Mouse (Mus musculus) embryonic facial prominence, embryonic 11.5 days (tissue): ENCODE results near the gene Tmem234. TPM values are rescaled to one million over a fixed set of nuclear protein-coding genes. Genes with fewer than 3 reads are reported as not detected.

Experiments
- ATAC-seq: fragments of 200-750 bp; cut with Nextera tagmentation; replicated peaks from 2 replicates; pipeline ENCODE4 v1.8.0; 2017; ENCODE audit warnings: low read depth; ENCODE audit not compliant: insufficient number of reproducible peaks, low FRiP score, low TSS enrichment
- DNase-seq: peaks from one replicate; pipeline ENCODE4 v3.0.0-alpha.2; 2015; ENCODE audit warnings: low spot score
- H3K27ac ChIP-seq: fragments of 300-500 bp; sonication (generic); replicated peaks from 2 replicates; pipeline ENCODE4 v1.5.1; 2014; ENCODE audit warnings: mild to moderate bottlenecking, low read depth, low read length, control low read depth
- H3K27me3 ChIP-seq: fragments of 300-500 bp; sonication (generic); 2 replicates; pipeline ENCODE4 v1.6.1; 2014; ENCODE audit warnings: mild to moderate bottlenecking, low read length, moderate library complexity, mixed read lengths; ENCODE audit not compliant: control insufficient read depth, insufficient read depth
- H3K36me3 ChIP-seq: fragments of 300-500 bp; sonication (generic); replicated peaks from 2 replicates; pipeline ENCODE4 v1.6.1; 2014; ENCODE audit warnings: low read depth, mild to moderate bottlenecking, low read length, moderate library complexity, mixed read lengths; ENCODE audit not compliant: control insufficient read depth, insufficient read depth
- H3K4me1 ChIP-seq: fragments of 300-500 bp; sonication (generic); 2 replicates; pipeline ENCODE4 v1.6.1; 2014; ENCODE audit warnings: low read length, mixed read lengths; ENCODE audit not compliant: control insufficient read depth, insufficient read depth
- H3K4me2 ChIP-seq: fragments of 300-500 bp; sonication (generic); 2 replicates; pipeline ENCODE4 v1.6.1; 2014; ENCODE audit warnings: low read depth, mild to moderate bottlenecking, control low read depth, low read length, moderate library complexity
- H3K4me3 ChIP-seq: fragments of 300-500 bp; sonication (generic); 2 replicates; pipeline ENCODE4 v1.5.1; 2014; ENCODE audit warnings: low read depth, low read length, control low read depth
- H3K9ac ChIP-seq: fragments of 300-500 bp; sonication (generic); replicated peaks from 2 replicates; pipeline ENCODE4 v1.6.1; 2014; ENCODE audit warnings: mild to moderate bottlenecking, control low read depth, low read length
- H3K9me3 ChIP-seq: fragments of 300-500 bp; sonication (generic); replicated peaks from 2 replicates; pipeline ENCODE4 v1.6.1; 2016; ENCODE audit warnings: mild to moderate bottlenecking, low read length, inconsistent platforms, mixed read lengths; ENCODE audit not compliant: control insufficient read depth
- WGBS: fragments of 180-500 bp; shearing (Covaris S2); extraction: QIAGEN DNeasy Blood & Tissue Kit; methylation state at CpG from one replicate; pipeline ENCODE4 v1.1.7; 2014; 5-methylcytosine and 5-hydroxymethylcytosine counted together
- polyA plus RNA-seq: library from polyadenylated mRNA; unstranded; fragments of >200 nt; fragmentation: Nextera tagmentation; extraction: Ambion mirVana; gene quantifications from 2 replicates; pipeline ENCODE4 v1.2.1, GENCODE M21; 2014

Tmem234 gene
- polyA plus RNA-seq, 1 experiment from 2014 or later, result 163 TPM

GRCm38 (mm10) chr4:129614093-129614492, 13.6 kb downstream of the Tmem234 start, which contains the start of gene Dcdc2b:
Dcdc2b (minus strand) TSS chr4:129614257.
- H3K9ac ChIP-seq, result no peak within 1 kb of the TSS
- no peak for ATAC-seq
- 87% methylated on average over 6 of the region's 6 CpGs for WGBS
- no peak within 1 kb of the TSS for H3K27ac ChIP-seq
- H3K4me2 ChIP-seq, result no peak within 1 kb of the TSS
- H3K27me3 ChIP-seq, result no peaks in the 10 kb centered on the region
- H3K4me3 ChIP-seq, result no peak within 1 kb of the TSS
- no peaks in the 10 kb centered on the region for H3K4me1 ChIP-seq
- no peaks in the 10 kb centered on the region for H3K9me3 ChIP-seq
- no peak for DNase-seq
- no peaks in the 10 kb centered on the region for H3K36me3 ChIP-seq

- Histone ChIP-seq H3K4me3 (no peak overlapping the region), H3K36me3 (no peaks in the 10 kb centered on the region), H3K9me3 (no peaks in the 10 kb centered on the region), H3K27me3 (no peaks in the 10 kb centered on the region), H3K4me2 (no peak overlapping the region), H3K9ac (no peak overlapping the region), H3K27ac (no peak overlapping the region), H3K4me1 (no peaks in the 10 kb centered on the region)
- no peak for DNase-seq
- no peak for ATAC-seq
- 90% methylated on average over 9 of the region's 9 CpGs for WGBS
These were observed 15.4 kb downstream of the Tmem234 start for GRCm38 (mm10) chr4:129615801-129616290.

GRCm38 (mm10) chr4:129616631-129617030, 16.2 kb downstream of the Tmem234 start:
- no peak for DNase-seq

GRCm38 (mm10) chr4:129617121-129617641, 16.7 kb downstream of the Tmem234 start:
- H3K4me2 ChIP-seq, result no peak overlapping the region
- H3K9me3 ChIP-seq, result no peaks in the 10 kb centered on the region
- no peaks in the 10 kb centered on the region for H3K36me3 ChIP-seq
- H3K27me3 ChIP-seq, result no peaks in the 10 kb centered on the region
- WGBS, result 95% methylated on average over 7 of the region's 7 CpGs
- H3K4me3 ChIP-seq, result no peak overlapping the region
- no peak overlapping the region for H3K9ac ChIP-seq
- H3K4me1 ChIP-seq, result no peaks in the 10 kb centered on the region
- ATAC-seq, result no peak
- DNase-seq, result no peak
- no peak overlapping the region for H3K27ac ChIP-seq

More at GRCm38 (mm10) chr4:129616631-129617030, 16.2 kb downstream of the Tmem234 start:
- H3K36me3 ChIP-seq, result no peaks in the 10 kb centered on the region
- WGBS, result 85% methylated on average over 3 of the region's 3 CpGs
- no peak overlapping the region for H3K27ac ChIP-seq
- ATAC-seq, result no peak
- H3K27me3 ChIP-seq, result no peaks in the 10 kb centered on the region
- no peaks in the 10 kb centered on the region for H3K9me3 ChIP-seq
- no peaks in the 10 kb centered on the region for H3K4me1 ChIP-seq
- H3K4me2 ChIP-seq, result no peak overlapping the region
- no peak overlapping the region for H3K9ac ChIP-seq
- no peak overlapping the region for H3K4me3 ChIP-seq

GRCm38 (mm10) chr4:129618031-129618430, 17.6 kb downstream of the Tmem234 start:
- H3K27me3 ChIP-seq, result no peaks in the 10 kb centered on the region
- 94% methylated on average over 5 of the region's 5 CpGs for WGBS
- H3K36me3 ChIP-seq, result no peaks in the 10 kb centered on the region
- peak overlapping the region; percentile 68 for H3K4me3 ChIP-seq
- no peaks in the 10 kb centered on the region for H3K4me1 ChIP-seq
- H3K4me2 ChIP-seq, result peak overlapping the region; percentile 78
- no peak for ATAC-seq
- H3K9me3 ChIP-seq, result no peaks in the 10 kb centered on the region
- no peak overlapping the region for H3K27ac ChIP-seq
- no peak for DNase-seq
- peak overlapping the region; percentile 83 for H3K9ac ChIP-seq

GRCm38 (mm10) chr4:129618786-129619691, 18.6 kb downstream of the Tmem234 start, which contains the start of gene Iqcc:
Iqcc (minus strand) TSS chr4:129619099.
- H3K4me1 ChIP-seq, result no peaks in the 10 kb centered on the region
- no peaks in the 10 kb centered on the region for H3K36me3 ChIP-seq
- H3K4me2 ChIP-seq, result peak within 1 kb of the TSS; percentile 78
- no peaks in the 10 kb centered on the region for H3K27me3 ChIP-seq
- 5% methylated on average over 43 of the region's 44 CpGs for WGBS
- peak within 1 kb of the TSS; percentile 68 for H3K4me3 ChIP-seq
- H3K9ac ChIP-seq, result peak within 1 kb of the TSS; percentile 83
- peak; percentile 70 for ATAC-seq
- peak; percentile 95 for DNase-seq
- peak within 1 kb of the TSS; percentile 63; the same call in 1 of the 2 replicates for H3K27ac ChIP-seq
- no peaks in the 10 kb centered on the region for H3K9me3 ChIP-seq

GRCm38 (mm10) chr4:129620419-129621282, 20.2 kb downstream of the Tmem234 start:
- Histone ChIP-seq H3K27me3 (no peaks in the 10 kb centered on the region), H3K4me1 (peaks cover 4% of the 10 kb centered on the region; the same call in 1 of the 2 replicates), H3K4me3 (no peak overlapping the region), H3K9me3 (no peaks in the 10 kb centered on the region), H3K9ac (no peak overlapping the region), H3K4me2 (no peak overlapping the region), H3K36me3 (no peaks in the 10 kb centered on the region), H3K27ac (no peak overlapping the region)
- no peak for ATAC-seq
- WGBS, result 92% methylated on average over 11 of the region's 11 CpGs
- DNase-seq, result no peak
